Mouse (Mus musculus) inflammation-experienced regulatory T-cells, adult 6 months (primary cell): Measurements from ENCODE around the gene AU022252. TPM values are rescaled to one million over a fixed set of nuclear protein-coding genes. Genes with fewer than 3 reads are reported as not detected.
"Not testable (repeated sequence)": the region's sequence is repeated elsewhere in the genome, so short reads cannot be mapped to it uniquely, and the experiment has no call there.

Experiments used
- ATAC-seq: one replicate; pipeline ENCODE4 v1.8.0; 2017
- polyA plus RNA-seq, 3 experiments: library from polyadenylated mRNA; unstranded; fragments of 100-300 nt; shearing (Covaris generic); gene quantifications; one replicate each; pipeline ENCODE4 v1.2.1; 2017

AU022252 gene
- 10 to 100 TPM in 1 of 3 experiments, 1 to 10 TPM in 2; 6.3 to 10.7 (median 7.9) TPM for polyA plus RNA-seq

- ATAC-seq = peak; percentile 99
Measured at GRCm38 (mm10) chr4:119232410-119233255, at the start of gene AU022252, which contains the start of gene P3h1. Gene AU022252 (minus strand): TSS chr4:119232712. Gene P3h1 (plus strand): TSS chr4:119232915.

- not testable (repeated sequence) for ATAC-seq
Measured at GRCm38 (mm10) chr4:119278784-119279183, 46.3 kb upstream of the AU022252 start.

- ATAC-seq = no peak
Measured at GRCm38 (mm10) chr4:119275726-119276125, 43.2 kb upstream of the AU022252 start.

GRCm38 (mm10) chr4:119275226-119275625, 42.7 kb upstream of the AU022252 start:
- ATAC-seq = no peak

GRCm38 (mm10) chr4:119274627-119275026, 42.1 kb upstream of the AU022252 start:
- ATAC-seq = no peak

DNA sequence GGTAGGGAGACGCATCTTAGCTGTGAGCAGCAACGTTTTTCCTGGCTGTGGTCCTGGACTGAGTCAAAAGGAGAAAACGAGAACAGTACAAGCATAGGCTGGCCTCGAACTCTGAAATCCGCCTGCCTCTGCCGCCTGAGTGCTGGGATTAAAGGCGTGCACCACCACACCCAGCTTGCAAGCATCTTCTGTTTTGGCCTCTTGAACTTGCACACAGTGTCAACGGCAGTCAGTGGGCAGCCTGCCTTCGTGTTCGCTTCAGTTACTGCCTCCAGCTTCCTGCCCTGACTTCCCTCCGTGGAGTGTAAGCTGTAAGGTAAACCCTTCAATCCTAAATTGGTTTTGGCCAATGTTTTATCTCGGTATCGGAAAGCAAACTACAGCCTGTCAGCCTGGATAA, 34.1 kb upstream of the AU022252 start:
- no peak for ATAC-seq

- no peak for ATAC-seq
Measured at GRCm38 (mm10) chr4:119263459-119263858, 30.9 kb upstream of the AU022252 start.

GRCm38 (mm10) chr4:119262483-119262882, 30.0 kb upstream of the AU022252 start:
- ATAC-seq = no peak

- no peak for ATAC-seq
Measured at GRCm38 (mm10) chr4:119261087-119261713, 28.7 kb upstream of the AU022252 start.

- no peak for ATAC-seq
Measured at GRCm38 (mm10) chr4:119259344-119260254, 27.1 kb upstream of the AU022252 start.

GRCm38 (mm10) chr4:119257083-119257482, 24.6 kb upstream of the AU022252 start:
- no peak for ATAC-seq

- ATAC-seq = no peak
Measured at GRCm38 (mm10) chr4:119255351-119255750, 22.8 kb upstream of the AU022252 start, which contains the start of gene Cldn19. Gene Cldn19 (plus strand): TSS chr4:119255414.

DNA sequence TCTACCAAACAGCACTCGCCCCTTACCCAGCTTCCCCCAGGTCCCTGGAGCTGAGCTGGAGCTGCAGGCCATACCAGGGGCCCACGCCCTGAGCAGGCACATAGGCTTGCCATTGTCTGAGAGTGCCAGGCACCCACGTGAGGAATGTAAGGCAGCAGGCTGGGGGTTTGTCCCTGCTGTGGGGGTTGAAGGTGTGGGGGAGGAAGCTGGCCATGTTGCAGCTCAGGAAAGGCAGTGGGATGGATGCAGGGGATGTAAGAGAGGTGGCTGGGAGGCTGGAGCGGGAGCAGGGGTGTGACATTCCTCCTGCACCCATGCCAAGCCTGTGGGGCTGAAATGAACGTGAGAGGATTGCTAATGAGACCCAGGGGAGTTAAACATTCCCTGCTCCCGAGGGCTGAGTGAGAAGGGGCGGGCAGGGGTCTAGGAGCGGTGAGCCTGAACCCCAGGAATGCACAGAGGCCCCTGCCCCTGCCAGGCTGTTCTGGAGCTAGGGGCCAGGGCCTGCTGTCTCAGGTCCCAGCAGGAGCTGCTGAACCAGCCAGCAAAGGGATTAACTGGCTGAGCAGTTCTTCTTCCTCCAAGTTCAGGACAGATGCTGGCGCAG, 21.6 kb upstream of the AU022252 start:
- ATAC-seq = no peak

GRCm38 (mm10) chr4:119252025-119252808, 19.7 kb upstream of the AU022252 start:
- ATAC-seq = no peak

- no peak for ATAC-seq
Measured at GRCm38 (mm10) chr4:119248407-119248965, 16.0 kb upstream of the AU022252 start.

- ATAC-seq = peak; percentile 64
Measured at GRCm38 (mm10) chr4:119247462-119248235, 15.1 kb upstream of the AU022252 start.

DNA sequence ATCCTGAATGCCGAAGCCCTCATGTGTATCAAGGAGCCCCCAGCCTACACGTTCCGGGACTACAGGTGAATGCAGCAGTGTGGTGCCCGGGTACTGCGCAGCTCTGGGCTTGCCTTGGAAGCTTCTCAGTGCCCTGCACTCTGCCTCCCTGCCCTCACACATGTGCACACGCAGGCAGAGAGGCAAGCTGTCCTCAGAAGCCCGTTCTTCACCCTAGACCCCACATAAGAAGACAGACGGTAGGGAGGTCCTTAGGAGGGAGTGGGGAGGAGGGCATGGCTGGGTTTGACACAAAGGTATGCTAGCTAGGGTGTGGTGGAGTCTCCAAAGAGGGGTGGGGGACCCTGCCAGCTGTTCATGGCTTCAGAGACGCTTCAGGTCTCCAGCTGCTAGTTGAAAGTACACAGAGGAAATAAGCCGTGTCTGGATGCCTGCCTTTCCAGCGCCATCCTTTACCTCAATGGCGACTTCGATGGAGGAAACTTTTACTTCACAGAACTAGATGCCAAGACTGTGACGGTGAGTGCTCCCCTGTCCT, 14.2 kb upstream of the AU022252 start:
- no peak for ATAC-seq

GRCm38 (mm10) chr4:119245961-119246360, 13.4 kb upstream of the AU022252 start:
- no peak for ATAC-seq

- no peak for ATAC-seq
Measured at GRCm38 (mm10) chr4:119245556-119245955, 13.0 kb upstream of the AU022252 start.
